Mouse (Mus musculus) neural tube, embryonic 12.5 days (tissue): Measurements from ENCODE around the gene Dmbt1. TPM values are rescaled to one million over a fixed set of nuclear protein-coding genes. Genes with fewer than 3 reads are reported as not detected.
"Not testable (repeated sequence)": the region's sequence is repeated elsewhere in the genome, so short reads cannot be mapped to it uniquely, and the experiment has no call there.

Experiments used
- ATAC-seq: fragments of 200-750 bp; cut with Nextera tagmentation; 2 replicates; pipeline ENCODE4 v1.8.0; 2017; ENCODE audit warnings: low read depth, mild to moderate bottlenecking, moderate TSS enrichment, moderate library complexity; ENCODE audit not compliant: low FRiP score
- H3K27ac ChIP-seq: fragments of 300-500 bp; sonication (generic); 2 replicates; pipeline ENCODE4 v1.5.1; 2016
- H3K27me3 ChIP-seq: fragments of 300-500 bp; sonication (generic); replicated peaks from 2 replicates; pipeline ENCODE4 v1.6.1; 2016; ENCODE audit warnings: mild to moderate bottlenecking
- H3K36me3 ChIP-seq: fragments of 300-500 bp; sonication (generic); 2 replicates; pipeline ENCODE4 v1.6.1; 2016; ENCODE audit warnings: mild to moderate bottlenecking
- H3K4me1 ChIP-seq: fragments of 300-500 bp; sonication (generic); 2 replicates; pipeline ENCODE4 v1.6.1; 2016
- H3K4me2 ChIP-seq: fragments of 300-500 bp; sonication (generic); replicated peaks from 2 replicates; pipeline ENCODE4 v1.6.1; 2016; ENCODE audit warnings: mild to moderate bottlenecking
- H3K4me3 ChIP-seq: fragments of 300-500 bp; sonication (generic); 2 replicates; pipeline ENCODE4 v1.5.1; 2016
- H3K9ac ChIP-seq: fragments of 300-500 bp; sonication (generic); 2 replicates; pipeline ENCODE4 v1.6.1; 2016; ENCODE audit warnings: mild to moderate bottlenecking
- H3K9me3 ChIP-seq: fragments of 300-500 bp; sonication (generic); 2 replicates; pipeline ENCODE4 v1.6.1; 2016; ENCODE audit warnings: mild to moderate bottlenecking
- WGBS: fragments of 180-500 bp; shearing (Covaris S2); methylation state at CpG from one replicate; pipeline ENCODE4 v1.1.7; 2016; 5-methylcytosine and 5-hydroxymethylcytosine counted together
- polyA plus RNA-seq: library from polyadenylated mRNA; unstranded; fragments of >200 nt; fragmentation: Nextera tagmentation; extraction: Ambion mirVana; gene quantifications from 2 replicates; pipeline ENCODE4 v1.2.1, GENCODE M21; 2016

The Dmbt1 gene
- polyA plus RNA-seq, 1 experiment from 2014 or later = not detected

DNA sequence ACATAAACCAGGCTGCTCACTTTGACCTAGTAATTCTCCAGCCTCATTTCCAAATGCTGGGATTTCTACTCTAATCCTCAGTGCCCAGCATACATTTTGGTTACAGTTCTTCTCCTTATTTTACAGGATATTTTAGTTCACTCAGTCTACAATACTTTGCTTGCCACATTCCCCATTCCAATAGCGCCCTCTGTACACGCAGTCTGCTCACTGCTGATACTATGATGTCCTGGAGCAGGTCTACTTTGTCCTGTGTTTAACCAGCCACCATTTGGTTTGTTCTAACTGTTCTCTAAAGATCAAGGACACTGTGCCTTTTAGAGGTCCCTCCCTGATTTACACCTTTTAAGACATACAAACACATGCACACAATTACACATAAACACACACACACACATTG, 28.0 kb downstream of the Dmbt1 start:
- H3K4me3 ChIP-seq, H3K36me3 ChIP-seq, ATAC-seq, H3K27me3 ChIP-seq, H3K27ac ChIP-seq, H3K4me2 ChIP-seq, H3K9me3 ChIP-seq, H3K4me1 ChIP-seq, H3K9ac ChIP-seq: not testable (repeated sequence)
- WGBS = 75% methylated on average over 2 of the region's 2 CpGs

DNA sequence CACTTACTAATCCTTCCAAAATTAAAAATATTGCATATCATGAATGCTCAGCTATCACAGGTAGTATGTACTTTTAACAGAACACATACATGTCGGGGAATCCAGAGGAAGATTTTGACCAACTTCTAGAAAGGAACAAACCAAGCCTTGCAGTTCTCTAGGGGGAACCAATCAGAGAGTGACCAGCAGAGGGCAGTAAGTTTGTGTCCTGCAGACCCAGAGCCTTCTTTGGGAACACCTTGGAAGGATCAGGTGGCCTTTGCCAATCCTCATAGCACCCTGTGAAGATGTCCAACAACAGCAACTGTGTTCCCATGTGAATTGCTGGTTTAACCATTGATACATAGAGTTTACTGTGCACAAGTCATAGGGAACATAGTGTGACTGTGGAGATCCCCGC, 30.7 kb downstream of the Dmbt1 start:
- Histone ChIP-seq H3K36me3 (no peaks in the 10 kb centered on the region), H3K4me2 (no peak overlapping the region), H3K9me3 (no peaks in the 10 kb centered on the region), H3K27ac (no peak overlapping the region), H3K27me3 (no peaks in the 10 kb centered on the region), H3K4me1 (no peaks in the 10 kb centered on the region), H3K9ac (no peak overlapping the region), H3K4me3 (no peak overlapping the region)
- no peak for ATAC-seq
- WGBS = 88% methylated on average over 2 of the region's 2 CpGs

DNA sequence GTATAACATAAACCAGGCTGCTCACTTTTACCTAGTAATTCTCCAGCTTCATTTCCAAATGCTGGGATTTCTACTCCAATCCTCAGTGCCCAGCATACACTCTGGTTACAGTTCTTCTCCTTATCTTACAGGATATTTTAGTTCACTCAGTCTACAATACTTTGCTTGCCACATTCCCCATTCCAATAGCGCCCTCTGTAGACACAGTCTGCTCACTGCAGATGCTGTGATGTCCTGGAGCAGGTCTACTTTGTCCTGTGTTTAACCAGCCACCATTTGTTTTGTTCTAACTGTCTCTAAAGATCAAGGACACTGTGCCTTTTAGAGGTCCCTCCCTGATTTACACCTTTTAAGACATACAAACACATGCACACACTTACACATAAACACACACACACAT, 36.3 kb downstream of the Dmbt1 start:
- not testable (repeated sequence) for H3K4me1 ChIP-seq, H3K4me3 ChIP-seq, H3K4me2 ChIP-seq, H3K27ac ChIP-seq, H3K27me3 ChIP-seq, ATAC-seq, H3K36me3 ChIP-seq, H3K9me3 ChIP-seq, H3K9ac ChIP-seq
- WGBS = 5% methylated on average over 1 of the region's 1 CpGs

DNA sequence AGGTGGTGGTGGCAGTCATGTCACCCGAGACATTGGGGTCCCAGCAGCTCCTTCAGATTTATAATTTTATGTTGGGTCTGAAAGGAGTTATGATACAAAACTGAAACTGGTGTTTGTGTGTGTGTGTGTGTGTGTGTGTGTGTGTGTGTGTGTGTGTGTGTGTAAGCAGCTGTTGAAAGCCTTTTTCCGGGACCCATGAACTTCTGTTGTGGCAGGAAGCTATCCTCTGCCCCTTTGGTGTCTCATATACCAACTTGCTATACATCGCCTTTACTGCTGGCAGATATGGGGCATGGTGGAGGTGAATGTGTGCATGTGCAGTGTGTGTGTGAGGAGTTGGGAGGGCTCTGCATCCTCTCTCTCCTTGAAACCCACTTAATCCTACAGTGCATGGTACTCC, 41.6 kb downstream of the Dmbt1 start:
- 91% methylated on average over 3 of the region's 3 CpGs for WGBS
- H3K4me3 ChIP-seq, H3K36me3 ChIP-seq, H3K4me2 ChIP-seq, H3K9ac ChIP-seq, H3K4me1 ChIP-seq, ATAC-seq, H3K9me3 ChIP-seq, H3K27ac ChIP-seq, H3K27me3 ChIP-seq: not testable (repeated sequence)

GRCm38 (mm10) chr7:131074098-131074497, 42.2 kb downstream of the Dmbt1 start:
- not testable (repeated sequence) for H3K27ac ChIP-seq, H3K4me1 ChIP-seq, H3K9ac ChIP-seq, H3K4me2 ChIP-seq, H3K36me3 ChIP-seq, ATAC-seq, H3K27me3 ChIP-seq, H3K4me3 ChIP-seq, H3K9me3 ChIP-seq
- WGBS = 81% methylated on average over 6 of the region's 6 CpGs

- no peaks in the 10 kb centered on the region for H3K4me1 ChIP-seq
- H3K9ac ChIP-seq = no peak overlapping the region
- ATAC-seq = no peak
- H3K9me3 ChIP-seq = no peaks in the 10 kb centered on the region
- no peak overlapping the region for H3K4me3 ChIP-seq
- 2% methylated on average over 1 of the region's 1 CpGs for whole genome bisulfite sequencing
- no peak overlapping the region for H3K4me2 ChIP-seq
- H3K27ac ChIP-seq = no peak overlapping the region
- H3K36me3 ChIP-seq = no peaks in the 10 kb centered on the region
- H3K27me3 ChIP-seq = no peaks in the 10 kb centered on the region
These were observed 44.1 kb downstream of the Dmbt1 start for GRCm38 (mm10) chr7:131075956-131076355.

DNA sequence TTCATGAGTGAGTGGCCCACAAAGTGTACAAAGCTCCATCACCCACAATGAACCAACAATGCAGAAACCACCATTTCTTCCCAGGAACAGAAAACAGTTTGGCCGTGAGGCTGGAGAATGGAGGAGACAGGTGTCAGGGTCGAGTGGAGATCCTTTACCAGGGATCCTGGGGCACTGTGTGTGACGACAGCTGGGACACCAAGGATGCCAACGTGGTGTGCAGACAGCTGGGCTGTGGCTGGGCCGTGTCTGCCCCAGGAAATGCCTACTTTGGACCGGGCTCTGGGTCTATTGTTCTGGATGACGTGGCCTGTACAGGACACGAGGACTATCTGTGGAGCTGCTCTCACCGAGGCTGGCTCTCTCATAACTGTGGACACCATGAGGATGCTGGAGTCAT, 50.5 kb downstream of the Dmbt1 start:
- H3K4me3 ChIP-seq, ATAC-seq, H3K4me2 ChIP-seq, H3K36me3 ChIP-seq, H3K4me1 ChIP-seq, H3K27ac ChIP-seq, H3K9me3 ChIP-seq, H3K27me3 ChIP-seq, H3K9ac ChIP-seq: not testable (repeated sequence)
- 85% methylated on average over 9 of the region's 9 CpGs for WGBS

DNA sequence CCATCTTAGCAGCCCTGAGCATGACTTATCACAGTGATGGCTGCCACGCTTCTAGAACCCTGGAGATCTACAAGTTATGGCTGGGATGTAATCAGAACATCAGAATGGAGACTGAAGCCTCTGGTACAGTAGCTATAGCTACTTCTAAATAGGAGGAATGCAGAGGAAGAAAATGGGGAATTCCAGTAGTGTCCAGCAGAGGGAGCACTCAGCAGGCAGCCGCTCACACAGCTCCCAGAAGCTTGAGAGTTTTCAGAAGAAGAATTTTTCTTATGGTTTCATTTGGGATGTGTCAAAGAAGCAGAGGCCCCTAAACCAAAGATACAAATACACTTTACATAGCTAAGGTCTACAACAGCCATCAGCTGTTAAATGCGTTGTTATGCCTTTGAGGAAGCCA, 80.6 kb downstream of the Dmbt1 start:
- Histone ChIP-seq H3K9me3 (no peaks in the 10 kb centered on the region), H3K27me3 (no peaks in the 10 kb centered on the region), H3K9ac (no peak overlapping the region), H3K36me3 (no peaks in the 10 kb centered on the region), H3K4me3 (no peak overlapping the region), H3K4me2 (no peak overlapping the region), H3K4me1 (no peaks in the 10 kb centered on the region), H3K27ac (no peak overlapping the region)
- ATAC-seq = no peak
- WGBS = 29% methylated on average over 3 of the region's 3 CpGs

DNA sequence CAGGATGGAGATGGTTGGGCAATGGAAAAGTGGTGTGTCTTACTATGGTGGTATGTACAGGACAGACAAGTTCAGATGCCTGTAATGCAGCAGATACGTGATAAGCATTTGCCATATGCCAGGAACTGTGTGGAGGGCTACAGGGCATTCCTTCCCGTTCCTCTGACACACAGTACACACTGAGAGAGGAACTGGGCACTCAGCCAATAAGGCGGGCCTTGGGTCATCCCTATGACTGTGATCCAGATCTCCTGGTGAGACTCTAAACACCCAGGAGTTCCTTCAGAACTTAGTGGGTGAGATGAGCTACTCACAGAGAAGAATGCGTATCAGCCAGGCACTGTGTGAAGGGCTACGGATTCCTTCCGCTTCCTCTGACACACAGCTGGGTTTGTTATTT, 81.8 kb downstream of the Dmbt1 start:
- Histone ChIP-seq H3K9ac (no peak overlapping the region), H3K4me1 (no peaks in the 10 kb centered on the region), H3K4me3 (no peak overlapping the region), H3K4me2 (no peak overlapping the region), H3K27ac (no peak overlapping the region), H3K36me3 (no peaks in the 10 kb centered on the region), H3K9me3 (no peaks in the 10 kb centered on the region), H3K27me3 (no peaks in the 10 kb centered on the region)
- 77% methylated on average over 6 of the region's 6 CpGs for WGBS
- ATAC-seq = no peak

GRCm38 (mm10) chr7:131114434-131114833, 82.6 kb downstream of the Dmbt1 start:
- no peaks in the 10 kb centered on the region for H3K4me1 ChIP-seq
- no peak overlapping the region for H3K4me2 ChIP-seq
- no peaks in the 10 kb centered on the region for H3K27me3 ChIP-seq
- no peak for ATAC-seq
- WGBS = 80% methylated on average over 2 of the region's 2 CpGs
- H3K36me3 ChIP-seq = no peaks in the 10 kb centered on the region
- no peak overlapping the region for H3K9ac ChIP-seq
- H3K9me3 ChIP-seq = no peaks in the 10 kb centered on the region
- no peak overlapping the region for H3K27ac ChIP-seq
- H3K4me3 ChIP-seq = no peak overlapping the region

DNA sequence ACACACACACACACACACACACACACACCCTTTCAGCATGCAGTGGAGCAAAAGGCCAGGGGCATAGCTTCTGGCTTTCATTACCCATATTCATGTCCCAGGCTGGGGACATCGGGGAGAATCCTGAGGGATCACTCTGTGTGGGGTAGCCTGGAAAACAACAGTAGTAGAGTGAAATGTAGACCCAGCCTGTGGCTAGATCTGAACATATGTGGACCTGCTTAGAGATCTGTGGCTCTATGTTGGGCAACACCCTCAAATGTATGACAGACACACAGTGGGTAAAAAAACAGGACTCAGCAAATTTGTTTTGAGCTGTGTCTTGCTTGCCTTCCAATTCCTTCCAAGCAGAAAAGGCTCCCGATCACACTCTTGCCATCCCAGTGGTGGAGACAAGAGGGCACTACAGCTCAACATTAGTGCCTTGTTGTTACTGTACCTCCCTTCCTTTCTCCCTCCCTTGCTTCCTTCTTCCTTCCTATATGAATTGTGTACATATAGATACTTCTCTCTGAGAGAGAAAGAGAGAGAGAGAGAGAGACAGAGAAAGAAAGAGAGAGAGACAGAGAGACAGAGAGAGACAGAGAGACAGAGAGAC, 90.5 kb downstream of the Dmbt1 start:
- no peak overlapping the region for H3K27ac ChIP-seq
- H3K9me3 ChIP-seq = no peaks in the 10 kb centered on the region
- H3K36me3 ChIP-seq = no peaks in the 10 kb centered on the region
- no peak overlapping the region for H3K4me3 ChIP-seq
- 94% methylated on average over 2 of the region's 2 CpGs for WGBS
- ATAC-seq = no peak
- no peaks in the 10 kb centered on the region for H3K4me1 ChIP-seq
- H3K27me3 ChIP-seq = no peaks in the 10 kb centered on the region
- no peak overlapping the region for H3K9ac ChIP-seq
- no peak overlapping the region for H3K4me2 ChIP-seq

DNA sequence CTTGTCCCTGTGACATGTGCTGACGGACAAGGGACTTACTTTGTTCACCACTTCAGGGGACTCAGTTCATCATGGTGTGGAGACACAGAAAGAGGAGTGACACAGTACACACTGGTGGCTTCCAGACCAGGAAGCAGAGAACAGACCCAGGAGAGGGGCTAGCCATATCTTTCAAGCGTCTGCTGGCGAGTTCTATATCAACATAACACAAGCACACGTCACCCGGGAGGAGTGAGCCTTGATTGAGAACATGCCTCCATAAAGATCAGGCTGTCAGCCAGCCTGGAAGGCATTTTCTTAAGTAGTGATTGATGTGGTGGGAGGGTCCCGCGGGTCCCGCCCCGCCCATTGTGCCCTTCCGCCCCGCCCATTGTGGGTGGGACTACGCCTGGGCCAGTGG, 98.2 kb downstream of the Dmbt1 start:
- no peaks in the 10 kb centered on the region for H3K36me3 ChIP-seq
- H3K9me3 ChIP-seq = no peaks in the 10 kb centered on the region
- H3K4me3 ChIP-seq = no peak overlapping the region
- no peaks in the 10 kb centered on the region for H3K27me3 ChIP-seq
- H3K4me1 ChIP-seq = no peaks in the 10 kb centered on the region
- H3K27ac ChIP-seq = no peak overlapping the region
- H3K9ac ChIP-seq = no peak overlapping the region
- no peak for ATAC-seq
- H3K4me2 ChIP-seq = no peak overlapping the region
- 63% methylated on average over 12 of the region's 12 CpGs for WGBS

DNA sequence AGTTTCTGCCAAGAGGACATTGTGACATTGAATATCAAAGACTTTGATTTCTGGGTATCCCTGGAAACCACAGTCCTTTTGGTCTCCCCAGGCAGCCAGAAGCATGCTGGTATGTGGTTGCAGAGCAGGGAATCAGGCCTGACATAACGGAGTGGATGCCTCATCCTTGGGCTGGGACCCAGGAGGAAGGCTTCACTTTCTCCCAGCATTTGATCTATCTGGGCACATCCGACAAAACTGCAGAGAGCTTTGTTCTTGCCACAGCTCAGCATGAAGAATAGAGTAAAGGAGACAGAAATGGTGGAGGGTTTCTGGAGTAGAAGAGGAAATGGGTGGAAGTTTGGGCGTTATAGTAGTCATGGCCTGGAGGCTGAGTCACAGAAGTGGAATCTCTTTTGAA, 101.3 kb downstream of the Dmbt1 start:
- Histone ChIP-seq H3K4me3 (no peak overlapping the region), H3K36me3 (no peaks in the 10 kb centered on the region), H3K27me3 (no peaks in the 10 kb centered on the region), H3K4me2 (no peak overlapping the region), H3K4me1 (no peaks in the 10 kb centered on the region), H3K27ac (no peak overlapping the region), H3K9me3 (no peaks in the 10 kb centered on the region), H3K9ac (no peak overlapping the region)
- no peak for ATAC-seq
- 75% methylated on average over 3 of the region's 3 CpGs for WGBS
